Mouse (Mus musculus) liver, embryonic 14.5 days (tissue): ENCODE data around the gene Fuca2.

Experiments used
- CTCF ChIP-seq: IDR thresholded peaks from 2 replicates; pipeline ENCODE4 v1.5.1; 2016; ENCODE audit warnings: antibody characterized with exemption, low read depth, control low read depth
- EP300 ChIP-seq: IDR thresholded peaks from 2 replicates; pipeline ENCODE4 v1.6.1; 2016; ENCODE audit warnings: antibody characterized with exemption, low read depth

GRCm38 (mm10) chr10:13475121-13475520, 24.2 kb upstream of the Fuca2 start:
- TF ChIP-seq CTCF, result no peak
- TF ChIP-seq EP300, result no peak
